Mouse (Mus musculus): ENCODE results near the gene Srp14. TPM values are rescaled to one million over a fixed set of nuclear protein-coding genes. Genes with fewer than 3 reads are reported as not detected.

Gene Srp14
- polyA plus RNA-seq (2015; fragmentation: Nextera tagmentation; extraction: Ambion mirVana): 372 and 403 TPM in 2 replicates

DNA sequence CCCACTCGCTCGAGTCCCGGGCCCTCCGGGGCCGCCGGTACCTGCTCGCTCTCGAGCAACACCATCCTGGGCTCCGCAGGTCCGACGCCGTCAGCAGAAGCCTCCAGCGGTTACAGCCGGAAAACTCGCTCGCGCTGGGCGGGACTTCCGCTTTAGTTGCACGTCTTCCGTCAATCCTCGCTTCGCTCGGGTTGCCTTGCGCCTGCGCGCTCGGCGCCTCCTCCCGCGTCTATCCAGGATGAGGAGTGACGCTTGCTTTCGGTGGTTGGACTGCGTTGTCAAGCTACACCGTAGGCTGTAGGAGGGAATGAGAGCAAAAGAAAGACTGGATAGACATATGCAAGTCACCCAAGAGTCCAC, at the start of gene Srp14:
Gene Srp14 (minus strand): TSS at position 162 of the 360 bp plus-strand sequence.
- peak; percentile 98 for DNase-seq (ENCODE audit: low spot score)

DNA sequence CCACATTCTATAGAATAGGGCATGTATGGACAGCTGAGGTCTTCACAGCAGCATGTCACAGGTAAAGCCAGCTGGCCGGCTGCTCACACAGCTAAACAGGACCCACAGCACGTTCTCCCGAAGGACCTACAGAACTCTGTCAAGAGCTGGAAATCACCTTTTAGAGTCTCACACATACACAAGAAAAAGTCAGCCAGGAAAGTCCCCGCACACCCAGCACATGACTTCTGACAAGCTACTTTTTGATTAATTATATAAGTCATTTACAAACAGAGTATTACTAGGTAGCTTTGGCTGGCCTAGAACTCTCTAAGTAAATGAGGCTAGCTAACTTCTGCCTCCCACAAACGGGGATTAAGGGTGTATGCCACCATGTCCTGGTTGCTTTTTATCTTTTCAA, 47.0 kb upstream of the Srp14 start:
- no peak for DNase-seq (ENCODE audit: low spot score)

DNA sequence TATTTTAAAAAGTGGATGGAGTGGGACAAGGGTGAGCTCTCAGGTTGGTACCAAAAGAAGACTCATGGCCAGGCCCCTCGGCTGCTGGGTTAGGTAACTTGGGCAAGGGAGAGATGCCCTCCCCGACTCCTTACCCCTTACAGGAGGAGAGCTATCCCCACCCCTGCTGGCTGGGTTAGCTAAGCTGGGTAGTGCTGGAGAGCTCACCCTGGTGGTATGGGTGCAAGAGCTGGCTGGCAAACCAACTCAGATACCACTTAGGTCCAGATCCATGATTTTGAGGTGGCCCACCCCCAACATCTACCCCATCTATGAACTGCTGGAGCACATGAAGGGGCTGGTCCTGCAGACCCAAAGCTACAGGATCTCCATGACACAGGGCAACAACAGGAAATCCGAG, 45.3 kb upstream of the Srp14 start:
- no peak for DNase-seq (ENCODE audit: low spot score)

DNA sequence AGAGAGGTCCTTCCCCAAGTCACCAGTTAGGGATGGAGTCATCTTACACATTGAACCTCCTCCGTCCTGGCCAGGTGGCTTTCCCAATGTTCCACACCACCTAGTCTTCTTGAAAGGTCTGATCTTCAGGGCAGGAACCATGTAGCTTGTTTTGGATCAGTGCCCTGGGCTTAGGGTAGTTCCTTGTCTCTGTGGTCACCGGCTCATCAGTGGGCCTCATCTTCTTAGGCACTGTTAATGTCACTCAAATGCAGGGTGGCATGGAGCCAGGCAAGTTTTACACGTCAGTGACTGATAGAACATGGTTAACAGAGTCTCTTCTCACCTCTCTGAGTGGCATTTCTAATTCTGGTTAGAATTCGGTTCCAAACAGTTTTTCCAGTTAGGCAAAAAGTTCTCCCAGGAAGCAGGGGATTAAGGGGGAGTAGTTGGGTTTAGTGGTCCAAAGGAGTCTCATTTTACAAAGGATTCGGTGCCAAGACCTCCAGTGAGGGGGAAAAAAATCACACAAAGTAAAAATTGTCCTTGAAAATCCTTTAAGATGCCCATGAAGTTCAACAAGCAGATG, 43.7 kb upstream of the Srp14 start:
- DNase-seq (ENCODE audit: low spot score): no peak

DNA sequence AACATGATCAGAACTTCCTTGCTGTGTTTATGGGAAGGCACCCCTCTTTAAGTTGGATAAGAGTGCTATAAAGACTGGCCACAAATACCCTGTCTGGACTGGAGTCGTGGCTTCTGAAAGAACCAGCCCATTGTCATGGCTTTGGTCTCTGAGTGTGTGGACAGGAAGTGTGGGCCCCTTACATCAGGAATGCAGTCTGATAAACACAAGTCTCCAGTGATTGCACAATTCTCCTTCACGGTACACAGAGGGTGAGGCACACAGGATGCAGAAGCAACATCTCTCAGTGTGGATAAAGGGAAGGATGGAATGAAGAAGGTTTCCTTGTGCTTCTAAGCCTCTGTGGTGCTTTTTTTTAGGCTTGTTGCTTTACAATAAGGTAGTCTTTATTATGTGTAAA, 42.8 kb upstream of the Srp14 start:
- no peak for DNase-seq (ENCODE audit: low spot score)

DNA sequence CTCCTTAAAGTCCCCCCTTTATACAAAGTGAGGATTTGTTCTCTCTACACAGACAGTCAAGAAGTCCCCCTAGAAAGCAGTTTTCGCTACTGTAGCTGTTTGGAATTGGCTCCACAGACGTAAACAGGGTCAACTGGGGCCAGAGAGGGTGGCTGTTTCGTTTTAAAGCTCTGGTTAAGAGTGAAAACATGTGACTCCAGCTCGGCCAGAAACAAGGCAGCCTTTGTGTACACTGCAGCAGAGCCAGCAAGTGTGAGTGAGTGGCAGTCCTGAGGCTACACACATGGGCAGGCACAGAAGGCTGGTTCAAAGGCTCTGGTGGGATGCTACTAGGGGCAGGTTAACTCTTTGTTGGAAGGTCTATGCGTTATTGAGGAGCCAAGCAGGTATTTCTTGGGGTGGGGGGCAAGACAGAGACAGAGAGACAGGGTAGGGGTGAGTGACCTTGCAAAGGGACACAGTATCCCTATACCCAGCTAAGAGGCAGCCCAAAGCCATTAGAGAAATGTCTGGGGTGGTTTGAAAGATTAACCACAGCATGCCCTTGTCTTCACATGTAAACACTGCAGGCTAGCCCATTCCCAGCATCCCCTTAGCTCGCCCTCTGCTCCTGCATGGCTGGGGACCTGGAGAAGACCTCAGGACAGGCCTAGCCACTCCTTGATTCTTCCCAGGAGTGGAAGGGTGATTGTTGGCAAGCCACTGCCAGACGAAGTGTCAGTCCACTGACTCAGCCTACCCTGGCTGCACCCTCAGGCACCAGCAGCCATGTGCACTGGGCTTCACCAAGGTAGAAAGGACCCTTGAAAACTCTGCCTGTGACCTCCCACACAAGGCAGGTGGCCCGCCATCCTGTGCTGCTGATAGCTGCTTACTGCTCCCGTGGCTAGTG, 40.8 kb upstream of the Srp14 start:
- DNase-seq (ENCODE audit: low spot score): no peak

DNA sequence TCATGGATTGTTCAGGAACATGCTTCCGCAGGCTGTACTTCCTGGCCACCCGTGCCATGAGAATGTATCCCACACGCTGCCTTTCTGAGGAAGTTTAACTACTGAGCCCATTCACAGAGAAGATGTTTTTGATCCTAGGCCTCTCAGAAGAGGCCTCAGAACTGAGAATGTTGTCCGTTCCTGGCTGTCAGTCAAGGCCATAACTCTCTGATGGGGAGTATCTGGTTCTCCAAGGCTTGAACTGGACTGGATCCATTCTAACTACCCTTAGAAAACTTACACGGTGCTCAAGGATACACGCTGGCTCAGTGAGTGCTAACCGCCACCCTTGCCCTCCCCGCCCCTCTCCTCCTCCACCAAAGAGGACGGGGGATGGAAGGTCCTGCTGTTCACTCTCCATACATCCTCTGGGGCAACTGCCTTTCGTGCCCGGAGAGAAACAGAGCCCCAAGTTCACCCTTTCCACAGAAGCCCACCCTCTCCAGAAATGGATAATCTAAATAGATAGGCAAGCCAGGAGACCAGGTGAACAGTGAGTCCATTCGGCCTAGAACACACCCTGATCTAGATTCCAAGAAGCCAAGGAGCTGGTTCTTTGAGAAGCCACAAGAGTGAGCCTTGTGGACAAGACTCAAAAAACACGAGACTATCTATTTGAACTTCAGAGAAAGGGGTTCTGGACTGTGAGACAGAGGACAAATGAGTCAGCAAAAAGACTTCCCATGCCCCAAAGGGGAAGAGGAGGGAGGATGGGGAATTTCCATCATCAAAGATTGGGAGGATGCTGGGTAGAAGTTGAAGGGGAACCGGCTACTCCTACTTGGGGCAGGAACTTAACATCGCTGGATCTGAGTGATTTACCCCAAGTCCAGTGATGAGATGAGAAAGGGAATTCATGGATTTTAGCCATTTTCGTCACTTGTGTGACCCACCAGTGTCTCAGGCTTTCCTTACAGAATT, 33.2 kb upstream of the Srp14 start:
- DNase-seq (ENCODE audit: low spot score): no peak

DNA sequence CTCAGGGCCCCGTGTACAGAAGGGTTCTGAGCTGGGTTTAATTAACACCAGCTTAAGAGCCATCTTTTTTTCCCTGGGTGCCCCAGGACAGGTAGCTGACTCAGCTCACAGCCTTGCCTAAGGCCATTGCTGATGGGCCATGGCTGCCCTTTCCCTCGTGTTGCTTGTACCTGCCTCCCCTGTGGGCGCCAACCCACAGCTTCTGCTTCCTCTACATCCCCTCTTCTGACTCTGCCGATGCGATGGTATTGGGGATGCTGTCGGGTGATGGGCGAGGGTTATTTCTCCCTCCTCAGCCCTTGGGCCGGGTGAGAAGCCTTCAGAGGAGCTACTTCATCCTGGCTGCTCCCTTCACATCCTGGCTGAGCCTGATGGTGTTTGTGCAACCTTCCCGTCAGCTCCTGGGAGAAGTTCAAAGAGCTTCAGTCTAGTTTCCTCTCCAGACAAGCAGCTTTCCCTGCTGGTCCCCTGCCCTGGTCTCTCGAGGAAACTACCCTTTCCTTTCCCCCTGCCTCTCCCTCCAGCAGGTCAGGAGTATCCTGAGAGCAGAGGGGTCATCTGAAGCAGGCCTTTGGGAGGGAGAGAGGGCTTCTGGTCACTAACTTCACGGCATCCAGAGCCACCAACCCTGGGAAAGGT, 32.4 kb upstream of the Srp14 start:
- DNase-seq (ENCODE audit: low spot score): no peak

DNA sequence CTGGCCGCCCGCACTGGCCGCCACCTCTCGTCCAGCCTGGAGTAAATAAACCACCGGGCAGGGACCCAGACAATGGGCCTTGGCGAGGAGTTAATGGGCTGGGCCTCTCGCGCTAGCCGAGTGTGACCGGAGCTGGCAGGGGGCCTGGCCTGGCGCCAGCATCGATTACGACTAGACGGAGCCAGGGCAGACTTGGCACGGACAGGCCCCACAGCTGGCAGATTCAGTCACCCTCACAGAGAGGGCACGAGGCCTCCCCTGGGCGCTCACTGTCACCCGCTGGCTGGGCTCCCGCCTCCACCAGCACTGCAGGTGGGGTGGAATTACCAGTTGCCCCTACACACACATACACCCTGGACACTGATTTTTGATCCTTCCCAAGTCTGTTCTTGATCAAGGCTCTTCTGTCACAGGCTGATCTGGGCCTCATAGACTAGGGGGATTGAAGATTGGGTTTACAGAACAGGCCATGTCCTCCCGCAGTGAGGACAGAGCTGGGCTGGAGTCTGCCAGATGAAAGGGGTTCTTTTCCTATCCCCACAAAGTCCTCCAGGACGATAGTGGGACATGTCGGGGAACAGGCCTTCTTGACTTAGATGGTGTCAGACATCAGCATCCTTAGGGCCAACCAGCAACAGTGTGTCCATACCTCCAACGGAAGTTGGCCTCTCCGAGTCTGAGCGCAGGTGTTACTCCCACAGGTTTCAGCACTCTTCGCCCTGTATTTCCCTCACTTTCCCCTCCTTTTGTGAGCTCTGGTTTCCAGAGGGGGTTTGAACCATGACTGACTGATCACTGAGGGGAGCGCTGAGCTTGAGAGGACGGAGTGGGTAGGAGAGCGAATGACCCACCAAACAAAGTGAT, 31.2 kb upstream of the Srp14 start:
- DNase-seq (ENCODE audit: low spot score): no peak

DNA sequence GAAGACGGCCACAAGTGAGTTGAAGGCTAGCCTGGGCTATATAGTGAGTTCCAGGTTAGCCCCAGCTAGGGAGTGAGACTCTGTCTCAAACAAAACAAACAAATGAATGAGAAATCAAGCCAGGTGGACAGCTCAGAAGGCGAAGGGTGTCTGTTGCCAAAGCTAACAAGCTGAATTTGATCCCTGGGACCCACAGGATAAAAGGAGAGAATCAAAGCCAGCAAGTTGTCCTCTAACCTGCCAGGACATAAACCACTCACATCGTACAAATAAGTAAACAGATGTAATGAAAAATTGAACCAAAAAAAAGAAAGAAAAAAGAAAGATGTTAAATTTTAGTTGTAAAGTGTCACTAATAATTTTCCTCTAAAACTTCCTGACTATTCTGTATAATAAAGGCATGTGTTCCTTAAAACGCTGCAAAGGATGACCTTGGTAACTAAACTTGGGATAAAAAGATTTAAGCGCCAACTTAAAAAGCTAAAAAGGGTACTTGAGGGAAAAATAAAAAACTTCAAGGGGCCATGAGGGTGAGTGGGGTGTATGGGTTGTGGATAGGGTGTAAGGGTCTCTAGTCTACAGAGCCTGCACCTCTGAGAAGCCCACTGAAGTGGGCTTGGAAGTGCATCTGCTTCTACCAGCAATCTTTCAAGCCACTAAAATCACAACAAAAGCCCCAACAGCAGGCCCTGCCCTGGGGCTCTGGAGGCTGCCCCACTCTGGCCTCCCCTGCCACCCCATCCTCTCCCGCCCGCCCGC, 30.4 kb upstream of the Srp14 start:
- no peak for DNase-seq (ENCODE audit: low spot score)

DNA sequence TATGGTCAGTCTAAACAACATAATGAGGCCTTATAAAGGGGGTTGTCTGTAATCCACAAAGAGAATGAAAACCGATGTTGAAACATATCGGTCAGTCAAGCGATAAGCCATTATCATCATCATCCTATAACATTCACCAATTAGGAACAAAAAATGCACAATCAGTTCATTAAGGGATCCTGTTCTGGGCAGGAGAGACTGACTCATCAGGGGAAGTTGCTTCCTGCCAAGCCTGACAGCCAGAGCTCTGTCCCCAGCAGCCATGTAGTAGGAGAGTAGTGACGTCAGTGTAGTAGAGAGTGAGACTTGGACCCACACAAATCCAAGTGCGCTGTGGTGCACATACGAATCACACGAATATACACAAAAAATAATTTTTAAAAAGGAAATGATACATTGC, 27.6 kb upstream of the Srp14 start:
- DNase-seq (ENCODE audit: low spot score): no peak

DNA sequence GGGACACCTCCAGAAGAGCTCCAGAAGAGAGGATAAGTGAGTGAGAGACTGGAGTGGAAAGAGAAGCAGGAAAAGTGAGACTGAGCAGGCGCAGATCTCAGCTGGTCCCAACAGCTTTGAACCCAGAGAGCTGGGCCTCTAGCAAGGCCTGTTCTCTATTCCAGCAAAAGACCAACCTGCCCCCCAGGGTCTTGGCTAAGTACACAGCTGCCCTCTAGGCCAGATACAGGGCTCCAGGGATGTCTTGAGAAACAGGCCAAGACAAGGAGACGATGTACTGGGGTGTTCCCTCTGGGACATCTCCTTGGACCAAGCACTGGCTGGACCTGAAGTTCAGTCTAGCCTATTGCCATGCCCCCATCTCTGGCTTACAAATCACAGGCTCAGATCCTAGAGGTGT, 20.7 kb upstream of the Srp14 start:
- no peak for DNase-seq (ENCODE audit: low spot score)

DNA sequence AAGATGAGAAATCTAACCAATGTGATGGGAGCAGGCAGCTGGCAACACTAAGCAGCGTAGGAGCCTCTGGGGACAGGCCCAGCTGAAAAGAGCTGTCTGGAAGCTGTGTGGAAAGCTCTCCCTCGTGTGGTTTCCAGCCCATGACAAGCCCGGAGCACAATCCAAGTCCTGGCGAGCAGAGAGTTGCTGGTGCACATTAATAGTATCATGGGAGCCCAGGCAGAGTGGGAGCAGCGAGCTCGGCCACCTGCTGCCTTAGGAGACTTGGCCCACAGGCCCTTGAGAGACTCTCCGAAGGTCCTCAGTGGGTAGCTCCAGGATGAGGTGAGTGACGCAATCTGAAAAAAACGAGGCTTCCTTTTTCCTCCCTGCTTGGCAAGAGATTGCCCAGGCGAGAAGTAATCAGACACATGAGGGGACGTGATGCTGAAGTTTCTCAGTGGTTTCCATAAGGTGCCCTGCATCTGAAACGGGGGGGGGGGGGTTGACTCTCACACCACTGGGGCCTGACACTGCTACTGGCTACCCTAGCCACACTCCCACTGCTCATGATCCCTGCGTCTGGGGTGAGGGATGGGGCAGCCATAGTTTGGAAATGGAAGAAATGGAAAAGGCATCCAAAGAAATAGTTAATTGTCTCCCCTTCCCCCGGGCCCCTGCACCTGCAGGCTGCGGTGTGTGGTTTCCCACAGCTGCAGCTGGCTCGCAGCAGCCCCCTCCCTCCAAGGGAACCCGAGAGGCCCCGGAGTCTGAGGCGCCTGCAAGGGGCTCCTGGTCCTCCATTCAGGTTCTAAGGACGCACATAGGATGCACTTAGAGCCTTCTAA, 19.8 kb upstream of the Srp14 start:
- peak; percentile 95 for DNase-seq (ENCODE audit: low spot score)

DNA sequence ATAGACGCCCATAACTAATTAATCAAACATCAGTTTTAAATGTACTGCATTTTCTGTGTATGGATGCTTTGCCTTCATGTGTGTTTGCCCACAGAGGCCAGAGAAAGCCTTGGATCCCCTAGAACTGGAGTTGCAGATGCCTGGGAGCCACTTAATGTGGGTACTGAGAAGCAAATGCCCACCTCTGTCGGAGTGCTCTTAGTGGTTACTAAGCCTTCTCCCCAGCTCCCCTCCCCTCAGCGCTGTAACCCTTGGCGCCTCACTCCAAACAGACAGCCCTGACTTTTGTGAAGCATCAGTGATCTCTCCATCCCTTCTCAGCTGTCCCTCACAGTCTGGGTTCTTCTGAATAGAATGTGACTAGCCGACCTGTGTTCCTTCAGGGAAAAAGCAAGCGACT, 19.0 kb upstream of the Srp14 start:
- peak; percentile 49 for DNase-seq (ENCODE audit: low spot score)

DNA sequence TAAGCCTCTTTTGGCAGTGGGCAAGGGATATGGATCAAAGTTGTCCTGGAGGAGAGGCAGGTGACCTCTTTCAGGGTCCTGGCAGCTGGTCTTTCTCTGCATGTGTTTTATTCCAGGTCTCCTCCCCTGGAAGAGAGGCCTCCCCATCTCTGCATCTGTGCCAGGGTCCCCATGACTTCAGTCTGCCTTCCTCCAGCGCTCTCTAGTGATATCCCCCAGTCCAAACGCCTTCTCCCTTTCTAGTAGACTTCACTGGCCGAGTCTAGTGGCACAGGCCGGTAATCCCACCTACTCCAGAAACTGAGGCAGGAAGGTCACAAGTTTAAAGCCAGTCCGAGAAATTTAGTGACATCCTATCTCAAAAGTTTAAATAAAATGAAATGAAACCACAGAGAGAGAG, 18.4 kb upstream of the Srp14 start:
- DNase-seq (ENCODE audit: low spot score): no peak

DNA sequence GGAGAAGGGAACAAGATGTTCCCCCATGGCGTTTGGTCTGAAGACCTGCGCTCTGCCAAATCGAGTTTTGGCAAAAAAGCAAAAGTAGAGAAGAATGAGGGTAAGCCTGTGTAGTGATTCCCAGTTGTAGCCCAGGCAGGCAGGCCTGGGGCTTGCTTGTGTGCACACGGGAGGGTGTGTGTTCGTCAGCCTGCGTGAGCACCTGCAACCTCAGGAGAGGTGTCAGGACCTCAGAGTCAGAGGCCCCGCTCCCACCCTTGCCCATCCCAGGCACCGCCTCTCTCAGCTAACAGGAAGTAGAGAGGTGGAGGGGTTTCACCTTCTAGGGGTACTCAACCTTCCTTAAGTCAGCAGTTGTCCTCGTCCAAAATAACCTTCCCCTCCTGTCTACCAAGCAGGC, 15.5 kb upstream of the Srp14 start:
- peak; percentile 85 for DNase-seq (ENCODE audit: low spot score)

DNA sequence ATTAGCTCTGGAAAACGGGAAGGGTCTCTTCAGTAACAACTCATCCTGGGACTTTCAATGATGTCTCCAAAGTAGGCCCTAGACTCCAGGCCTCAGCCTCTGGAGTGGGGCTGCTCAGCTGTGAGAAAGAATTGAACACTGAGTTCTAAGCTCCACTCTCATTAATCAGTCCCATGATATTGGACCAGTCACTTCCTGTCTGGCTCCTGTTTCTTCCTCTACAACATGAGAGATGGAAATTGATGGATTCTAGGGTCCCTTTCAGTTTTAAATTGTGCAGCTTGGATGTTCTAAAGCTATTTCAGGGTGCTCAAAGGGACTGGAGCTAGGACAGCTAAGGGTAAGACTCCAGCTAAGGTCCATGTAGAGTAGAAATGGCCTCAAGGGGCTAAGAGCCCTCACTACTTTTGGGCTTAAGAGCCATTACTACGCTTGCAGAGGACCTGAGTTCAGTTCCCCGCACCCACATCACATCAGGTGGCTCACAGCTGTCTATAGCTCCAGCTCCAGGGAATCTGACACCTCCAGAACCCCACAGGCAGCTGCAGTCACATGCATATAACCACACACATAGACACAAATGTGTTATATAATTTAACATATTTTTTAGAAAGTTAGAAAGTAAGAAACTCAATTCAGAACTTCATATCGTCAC, 12.4 kb upstream of the Srp14 start:
- DNase-seq (ENCODE audit: low spot score): peak; percentile 55

DNA sequence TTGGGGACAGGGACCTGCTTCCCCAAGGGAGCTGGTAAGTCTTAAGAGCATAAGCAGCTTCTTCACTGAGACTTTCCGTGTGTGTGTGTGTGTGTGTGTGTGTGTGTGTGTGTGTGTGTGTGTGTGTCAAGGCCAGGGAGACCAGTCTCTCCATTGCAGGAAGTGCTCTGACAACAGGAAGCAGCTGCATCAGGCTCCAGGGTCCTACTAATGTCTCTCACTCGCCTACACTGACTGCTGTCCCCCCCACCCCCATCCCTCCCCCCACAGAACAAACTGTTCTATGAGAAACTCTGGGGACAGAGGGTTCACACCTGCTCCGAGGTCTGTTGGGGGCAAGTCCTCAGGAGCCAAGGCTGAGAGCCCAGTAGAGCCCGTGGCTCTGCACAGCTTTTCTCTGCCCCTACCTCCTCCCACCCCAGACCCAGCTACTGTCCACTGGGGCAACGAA, 11.8 kb upstream of the Srp14 start:
- DNase-seq (ENCODE audit: low spot score): peak; percentile 91

Measured in thymus, postnatal 0 days (tissue).